Mouse (Mus musculus): ENCODE measurements around the gene Dis3l.

The Dis3l gene

DNA sequence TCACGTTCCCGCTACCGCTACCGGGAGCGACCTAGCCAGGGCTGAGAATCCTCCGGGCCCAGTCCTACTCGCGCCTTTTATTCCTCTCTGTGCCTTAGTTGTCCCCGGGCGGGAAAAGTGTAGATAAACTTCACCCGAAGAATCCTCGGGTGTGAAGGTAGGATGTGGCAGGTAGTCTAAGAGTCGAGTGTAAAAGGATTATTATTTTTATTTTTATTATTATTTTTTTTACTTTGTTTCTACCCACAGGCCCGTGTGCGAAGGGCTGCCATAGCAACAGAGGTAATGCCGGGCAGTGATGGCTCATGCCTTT, at the start of gene Dis3l:
Gene Dis3l (minus strand): TSS at position 35 of the 313 bp plus-strand sequence.
- no peak for DNase-seq (ENCODE audit: low spot score)

DNA sequence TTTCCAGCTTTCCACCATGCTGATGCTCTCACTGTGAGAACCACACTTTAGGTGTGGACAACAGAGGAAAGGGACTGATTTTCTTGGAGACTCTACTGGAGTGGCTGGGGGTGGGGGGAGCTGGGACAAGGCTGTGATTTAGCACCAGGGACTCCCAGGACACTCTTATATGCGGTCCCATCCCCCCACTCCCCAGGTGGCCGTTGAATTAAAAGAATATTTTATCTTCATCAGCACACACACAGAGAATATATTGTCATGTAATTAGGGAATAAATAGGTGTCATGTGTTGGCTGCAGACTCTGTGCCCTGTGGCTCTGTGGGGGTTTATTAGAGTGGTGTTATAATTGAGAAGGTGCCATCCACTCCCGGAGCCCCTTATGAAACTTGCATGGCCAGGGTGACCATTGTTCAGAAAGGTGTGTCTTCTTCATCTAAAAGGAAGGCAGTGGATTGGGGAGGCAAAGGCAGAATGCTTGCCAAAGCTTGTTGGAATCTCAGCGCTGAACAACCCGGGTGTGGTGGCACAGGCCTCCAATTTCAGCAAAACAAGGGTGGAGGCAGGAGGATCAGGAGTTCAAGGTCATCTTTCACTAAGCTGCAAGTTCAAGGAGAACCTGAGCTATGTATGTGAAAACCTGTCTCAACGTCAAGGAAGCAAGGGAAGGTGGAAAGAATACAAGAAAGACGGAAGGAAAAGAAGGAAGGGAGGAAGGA, 48.6 kb upstream of the Dis3l start:
- DNase-seq (ENCODE audit: low spot score): no peak

DNA sequence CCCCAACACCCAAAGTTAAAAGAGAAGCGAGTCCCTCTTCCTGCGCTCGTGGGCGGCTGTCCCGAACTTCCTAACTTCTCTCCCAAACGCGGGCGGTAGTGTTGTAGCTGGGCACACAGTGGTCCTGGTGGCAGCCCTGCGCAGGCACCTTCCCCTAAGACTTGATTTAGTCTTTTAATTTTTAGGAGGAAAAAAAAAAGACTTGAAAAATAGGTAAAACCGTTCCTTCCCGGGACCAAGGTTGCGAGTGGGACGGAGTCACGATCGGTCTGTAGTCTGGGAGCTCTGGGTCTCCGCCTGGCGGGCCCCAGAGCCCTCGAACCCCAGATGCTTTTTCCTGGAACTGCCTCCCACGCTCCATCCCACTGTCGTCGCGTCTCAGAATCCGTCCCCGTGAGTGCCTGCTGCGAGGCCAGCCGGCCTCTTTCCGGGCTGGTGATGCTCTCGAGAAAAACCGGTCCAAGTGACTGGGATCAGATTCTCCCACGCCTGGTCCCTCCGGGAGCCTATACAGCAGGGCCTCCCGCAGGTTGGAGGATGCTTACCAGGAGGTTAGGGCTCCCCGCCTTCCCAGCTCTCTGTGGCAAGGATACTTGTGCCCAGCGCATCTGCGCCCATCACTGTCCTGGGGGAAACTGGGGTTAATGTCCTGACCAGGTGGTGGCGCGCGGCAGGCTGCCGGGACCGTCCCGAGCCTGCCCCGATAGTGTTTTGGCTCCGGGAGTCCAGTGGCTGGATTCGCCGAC, 45.6 kb upstream of the Dis3l start:
- DNase-seq (ENCODE audit: low spot score): peak; percentile 37

DNA sequence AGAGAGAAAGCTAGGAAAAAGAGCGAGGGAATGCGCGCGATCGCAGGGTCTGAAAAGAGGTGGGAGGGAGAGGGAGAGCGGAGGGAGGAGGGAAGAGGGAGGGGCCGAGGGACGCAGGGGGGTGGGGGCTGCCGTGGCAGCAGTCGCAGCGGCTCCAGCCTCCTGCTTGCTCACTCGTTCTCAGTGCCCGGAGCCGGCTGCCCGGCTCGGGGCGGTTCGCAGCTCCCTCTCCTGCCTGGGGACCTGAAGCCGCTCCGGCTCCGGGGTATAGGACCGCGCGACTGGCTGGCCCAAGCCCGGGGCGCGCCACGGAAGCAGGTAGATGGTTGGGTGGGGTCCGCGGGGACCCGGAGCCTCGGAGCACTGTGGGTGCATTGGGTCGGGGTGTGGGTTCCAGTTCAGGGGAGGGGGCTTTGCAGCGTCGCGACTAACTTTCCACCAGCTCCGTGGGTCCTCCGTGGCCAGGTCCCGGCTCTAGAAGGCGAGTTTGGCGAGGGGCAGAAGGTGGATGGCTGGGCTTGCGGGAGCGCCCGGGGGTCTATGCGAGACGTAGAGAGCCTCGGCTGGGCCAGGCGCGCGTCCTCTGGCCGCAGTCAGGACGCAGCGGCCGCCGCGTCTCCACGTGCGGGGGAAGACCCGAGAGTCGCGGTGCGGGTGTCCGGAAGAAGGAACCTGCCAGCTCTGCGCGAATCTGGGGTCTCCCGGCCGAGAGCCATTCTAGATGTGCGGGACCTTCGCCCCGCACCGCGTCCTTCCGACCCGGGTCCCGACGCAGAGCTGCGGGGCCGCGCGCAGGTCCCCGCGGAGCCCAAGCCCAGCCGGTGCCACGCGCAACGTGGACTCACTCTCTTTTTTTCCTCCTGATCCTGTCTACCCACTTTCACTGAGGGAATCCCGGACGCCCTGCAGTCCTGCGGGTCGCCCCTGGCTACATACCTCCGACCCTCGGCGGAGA, 44.7 kb upstream of the Dis3l start, which contains the start of gene Megf11:
Gene Megf11 (plus strand): TSS at position 116 of the 955 bp plus-strand sequence.
- DNase-seq (ENCODE audit: low spot score): peak; percentile 70

DNA sequence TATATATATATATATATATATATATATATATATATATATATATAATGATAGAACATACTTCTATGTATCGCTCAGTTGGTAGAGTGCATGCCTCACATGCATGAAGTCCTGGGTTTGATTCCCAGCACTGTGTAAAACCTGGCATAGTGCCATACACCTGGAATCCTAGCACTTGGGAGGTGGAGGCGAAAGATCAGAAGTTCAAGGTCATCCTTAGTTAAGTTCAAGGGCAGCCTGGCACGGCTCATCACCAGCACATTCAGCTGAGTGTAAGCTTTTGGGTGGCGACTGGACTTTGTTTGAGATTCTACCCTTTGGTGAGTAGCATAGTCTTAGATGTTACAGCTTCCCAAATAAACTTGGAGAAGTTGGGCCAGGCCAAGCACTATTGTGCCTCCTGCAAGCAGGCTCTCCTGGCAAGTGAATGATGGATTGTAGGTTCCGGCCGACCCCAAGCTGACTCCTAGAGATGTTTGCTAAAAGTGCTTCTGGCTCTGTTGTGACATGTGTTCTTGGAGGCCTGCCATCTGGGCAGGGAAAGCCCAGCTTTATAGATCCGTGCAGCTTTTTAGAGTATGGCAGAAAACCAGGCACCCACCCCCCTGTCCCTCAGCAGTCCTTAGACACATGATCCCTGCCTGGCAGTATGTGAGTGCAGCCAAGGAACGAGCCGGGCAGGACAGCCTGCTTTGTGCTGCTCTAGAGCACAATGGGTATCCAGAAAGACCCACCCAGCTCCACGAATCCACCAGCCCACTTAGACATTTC, 42.1 kb upstream of the Dis3l start:
- DNase-seq (ENCODE audit: low spot score): no peak

DNA sequence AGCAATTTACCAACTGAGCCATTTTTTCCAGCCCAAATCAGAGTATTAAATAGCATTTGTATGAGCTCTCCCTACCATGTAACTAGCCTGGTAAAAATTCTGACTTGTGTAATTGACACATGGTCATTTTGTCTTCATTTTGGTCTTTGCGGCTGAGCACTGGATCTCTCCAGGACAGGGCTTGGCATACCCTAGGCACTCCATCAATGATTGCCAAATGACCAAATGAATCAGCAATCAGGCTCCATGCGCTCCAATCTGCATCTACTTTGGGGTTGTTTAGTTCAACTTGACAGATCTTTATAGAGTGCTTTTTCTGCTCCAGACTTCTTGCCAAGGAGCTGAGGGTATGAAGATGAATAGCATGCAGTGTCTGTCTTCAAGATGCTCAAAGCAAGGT, 35.3 kb upstream of the Dis3l start:
- no peak for DNase-seq (ENCODE audit: low spot score)

DNA sequence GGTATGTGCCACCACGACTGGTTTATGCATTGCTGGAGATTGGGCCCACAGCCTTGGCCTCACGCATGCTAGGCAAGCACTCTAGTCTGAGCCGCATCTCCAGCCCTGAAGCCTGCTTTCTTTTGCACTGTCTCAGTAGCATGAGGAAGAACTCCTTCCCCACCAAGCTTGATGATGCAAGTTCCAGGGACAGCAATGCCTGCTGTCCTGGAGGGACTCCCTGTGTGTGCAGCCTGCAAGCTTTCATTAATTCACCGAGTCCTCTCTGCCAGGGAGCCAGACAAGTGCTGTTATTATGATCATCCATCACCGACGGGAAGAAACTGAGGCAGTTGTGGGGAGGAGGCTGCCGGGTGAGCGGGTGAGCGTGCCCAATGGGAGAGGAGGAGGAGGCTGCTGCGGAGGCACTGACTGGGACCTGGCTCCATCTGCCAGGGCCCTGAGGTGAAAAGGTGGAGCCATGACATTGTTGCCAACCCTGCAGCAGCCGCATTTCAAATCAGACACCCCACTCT, 30.3 kb upstream of the Dis3l start:
- DNase-seq (ENCODE audit: low spot score): no peak

DNA sequence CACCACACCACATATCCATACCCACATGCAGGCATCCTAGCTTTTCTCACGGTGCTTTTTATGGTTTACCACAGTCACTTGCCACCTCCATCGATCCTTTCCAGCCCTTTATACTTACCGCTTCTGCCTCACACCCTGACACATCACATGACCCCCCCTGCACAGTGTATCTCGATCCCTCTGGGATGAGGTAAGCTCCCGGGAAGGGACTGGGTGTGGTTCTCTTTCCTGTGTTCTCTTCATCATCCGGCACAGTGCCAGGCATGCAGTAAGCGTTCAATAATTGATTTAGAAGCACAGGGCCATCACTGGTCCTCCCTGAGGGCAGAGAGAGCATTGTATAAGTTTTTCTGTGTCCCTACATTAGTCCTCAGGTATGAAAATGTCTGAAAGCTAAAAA, 28.8 kb upstream of the Dis3l start:
- DNase-seq (ENCODE audit: low spot score): no peak

DNA sequence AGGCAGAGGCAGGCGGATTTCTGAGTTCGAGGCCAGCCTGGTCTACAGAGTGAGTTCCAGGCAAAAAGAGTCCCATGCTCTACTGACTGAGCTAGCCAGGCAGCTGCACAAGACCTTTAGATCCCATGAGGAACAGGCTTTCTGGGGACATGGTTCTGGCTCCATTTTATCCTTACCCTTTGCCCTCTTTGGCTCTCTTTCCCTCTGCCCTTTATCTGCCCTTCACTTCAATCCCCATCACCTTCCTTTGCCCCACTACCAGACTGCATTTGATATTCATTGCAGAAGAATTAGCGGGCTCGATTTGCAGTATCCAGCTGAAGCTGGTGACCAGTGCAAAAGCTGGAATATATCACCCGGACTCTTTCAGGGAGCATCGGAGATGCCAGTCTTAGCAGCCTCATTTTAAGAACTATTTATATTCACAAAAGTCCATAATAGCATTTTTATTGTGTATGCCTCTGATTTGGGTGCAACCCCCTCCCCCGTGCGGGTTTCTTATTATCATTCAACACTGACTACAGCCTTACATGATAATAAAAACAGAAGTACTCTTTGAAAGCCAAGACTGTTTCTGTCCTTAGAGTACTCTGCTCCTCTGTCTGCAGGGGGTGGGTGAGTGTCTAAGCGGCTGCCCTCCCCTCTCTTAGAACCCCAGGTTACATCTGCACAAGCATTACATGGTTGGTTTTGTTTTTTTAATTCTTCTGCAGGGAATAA, 20.3 kb upstream of the Dis3l start:
- no peak for DNase-seq (ENCODE audit: low spot score)

DNA sequence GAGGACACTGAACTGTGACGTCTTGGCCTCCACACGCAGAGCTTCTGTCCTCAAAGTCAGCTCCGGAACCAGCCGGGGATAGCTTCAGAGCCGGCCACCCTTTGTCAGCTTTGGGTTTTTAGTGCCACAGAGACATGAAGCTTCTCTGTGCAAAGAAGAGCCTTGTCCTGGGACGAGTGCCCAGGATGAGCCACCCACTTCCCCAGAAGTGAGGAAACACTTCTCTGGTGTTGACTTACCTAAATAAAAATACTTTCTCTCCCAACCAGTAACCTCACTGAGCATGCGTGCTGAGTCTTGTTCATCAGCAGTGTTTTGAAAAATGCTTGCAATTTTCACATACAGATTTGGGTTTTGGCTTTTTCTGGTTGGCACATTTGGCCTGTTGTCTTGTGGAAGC, 14.5 kb upstream of the Dis3l start:
- DNase-seq (ENCODE audit: low spot score): no peak

DNA sequence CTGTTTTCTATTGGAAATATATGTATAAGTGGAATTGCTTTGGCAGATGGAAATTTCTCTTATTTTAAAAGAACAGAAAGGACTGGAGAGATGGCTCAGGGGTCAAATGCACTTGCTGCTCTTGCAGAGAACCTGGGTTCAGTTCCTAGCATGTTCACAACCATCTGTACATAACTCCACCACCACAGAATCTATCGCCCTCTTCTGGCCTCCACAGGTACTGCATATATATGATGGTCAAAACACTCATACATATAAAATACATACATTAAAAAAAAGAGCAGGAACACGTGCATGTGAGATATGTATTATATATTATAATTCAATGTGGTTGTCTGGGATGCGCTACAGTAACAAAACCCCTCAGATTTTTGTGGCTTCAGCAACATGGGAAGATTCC, 10.1 kb upstream of the Dis3l start:
- peak; percentile 33 for DNase-seq (ENCODE audit: low spot score)

DNA sequence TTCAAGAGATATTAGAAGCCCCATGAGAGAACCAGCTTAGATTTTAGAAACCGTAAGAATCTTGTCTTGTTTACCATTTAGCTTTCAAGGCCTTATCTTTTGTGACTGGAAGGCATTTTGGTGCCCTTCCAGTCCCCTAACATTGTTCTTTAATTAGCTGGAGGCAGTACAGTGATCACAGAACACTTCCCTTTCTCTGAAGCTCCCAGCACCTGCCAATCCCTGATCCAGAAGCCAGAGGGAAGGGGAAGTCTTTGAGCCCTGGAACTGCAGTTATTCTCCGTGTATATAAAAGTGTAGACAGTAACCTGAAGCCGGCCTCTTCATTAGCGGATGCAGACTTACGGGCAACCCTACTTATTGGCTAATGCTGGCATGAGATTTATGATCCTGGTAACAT, 8.4 kb upstream of the Dis3l start:
- no peak for DNase-seq (ENCODE audit: low spot score)

DNA sequence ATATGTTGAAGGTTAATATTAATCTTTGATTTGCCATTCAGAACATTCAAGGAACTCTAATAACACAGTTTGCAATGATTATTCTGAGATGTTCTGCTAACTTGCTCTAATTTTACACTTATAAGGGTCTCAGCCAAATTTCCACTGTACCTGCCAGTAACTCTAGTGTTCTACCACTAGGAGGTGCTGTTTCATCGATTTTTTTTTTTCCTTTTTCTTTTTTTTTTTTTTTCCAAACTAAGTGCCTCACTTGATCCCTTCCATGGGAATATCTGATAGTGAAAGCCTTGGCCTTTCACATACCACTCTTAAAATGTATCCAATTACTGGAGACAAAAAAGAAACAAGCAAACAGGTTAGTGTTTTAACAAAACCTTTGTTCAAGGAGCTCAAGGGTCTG, 6.3 kb upstream of the Dis3l start:
- DNase-seq (ENCODE audit: low spot score): peak; percentile 75

DNA sequence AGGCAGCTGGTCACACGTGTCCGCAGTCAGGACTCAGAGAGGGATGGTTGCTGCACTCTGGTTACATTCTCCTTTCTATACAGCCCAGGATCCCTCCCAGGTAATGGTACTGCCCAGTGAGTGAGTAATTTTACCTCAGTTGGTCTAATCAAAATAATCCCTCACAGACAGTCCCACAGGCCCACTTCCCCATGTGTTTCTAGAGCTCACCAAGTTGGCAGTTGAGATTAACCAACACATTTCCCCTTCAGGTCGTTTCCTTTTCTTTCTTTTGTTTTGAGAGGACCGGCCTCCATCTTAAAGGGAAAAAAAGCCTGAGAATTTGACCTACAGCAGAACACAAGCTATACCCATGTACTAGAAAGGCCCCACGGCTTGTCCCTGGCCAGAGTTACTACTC, 4.8 kb upstream of the Dis3l start:
- no peak for DNase-seq (ENCODE audit: low spot score)

DNA sequence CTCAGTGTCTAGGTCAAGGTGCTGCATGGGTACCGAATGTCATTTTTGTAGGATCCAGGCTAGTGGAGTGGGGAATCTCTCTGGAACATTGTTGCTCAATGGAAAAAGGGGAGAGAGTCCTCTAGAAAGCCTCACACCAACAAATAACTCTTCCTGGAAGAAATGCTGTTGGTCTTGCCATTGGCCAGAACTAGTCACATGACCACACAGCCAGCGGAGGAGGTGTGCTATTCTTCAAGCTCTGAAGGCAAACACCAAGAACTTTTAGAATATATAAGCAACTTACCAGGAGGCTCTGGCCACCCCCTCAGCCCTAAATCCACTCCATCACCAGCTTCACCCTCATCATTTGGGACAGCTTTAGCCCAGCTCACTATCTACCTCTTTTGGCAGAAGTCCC, 2.6 kb upstream of the Dis3l start:
- DNase-seq (ENCODE audit: low spot score): no peak

DNA sequence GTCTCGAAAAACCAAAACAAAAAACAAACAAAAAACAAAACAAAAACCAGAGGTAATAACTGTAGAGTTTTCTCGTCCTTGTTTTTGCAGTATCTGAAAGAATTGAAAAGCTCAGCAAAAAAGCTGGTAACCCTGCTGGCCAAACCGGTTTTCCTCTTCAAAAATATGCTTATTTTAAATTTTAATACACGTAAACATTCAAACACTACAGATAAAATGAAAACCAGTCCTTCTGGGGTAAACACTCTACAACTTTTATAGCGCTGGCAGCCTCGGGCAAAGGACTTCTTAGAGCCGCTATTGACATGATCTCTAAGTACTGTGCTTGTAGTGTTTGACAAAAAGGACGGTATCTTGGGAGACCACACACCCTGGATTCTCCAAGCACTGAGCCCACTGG, 583 bp upstream of the Dis3l start:
- DNase-seq (ENCODE audit: low spot score): no peak

DNA sequence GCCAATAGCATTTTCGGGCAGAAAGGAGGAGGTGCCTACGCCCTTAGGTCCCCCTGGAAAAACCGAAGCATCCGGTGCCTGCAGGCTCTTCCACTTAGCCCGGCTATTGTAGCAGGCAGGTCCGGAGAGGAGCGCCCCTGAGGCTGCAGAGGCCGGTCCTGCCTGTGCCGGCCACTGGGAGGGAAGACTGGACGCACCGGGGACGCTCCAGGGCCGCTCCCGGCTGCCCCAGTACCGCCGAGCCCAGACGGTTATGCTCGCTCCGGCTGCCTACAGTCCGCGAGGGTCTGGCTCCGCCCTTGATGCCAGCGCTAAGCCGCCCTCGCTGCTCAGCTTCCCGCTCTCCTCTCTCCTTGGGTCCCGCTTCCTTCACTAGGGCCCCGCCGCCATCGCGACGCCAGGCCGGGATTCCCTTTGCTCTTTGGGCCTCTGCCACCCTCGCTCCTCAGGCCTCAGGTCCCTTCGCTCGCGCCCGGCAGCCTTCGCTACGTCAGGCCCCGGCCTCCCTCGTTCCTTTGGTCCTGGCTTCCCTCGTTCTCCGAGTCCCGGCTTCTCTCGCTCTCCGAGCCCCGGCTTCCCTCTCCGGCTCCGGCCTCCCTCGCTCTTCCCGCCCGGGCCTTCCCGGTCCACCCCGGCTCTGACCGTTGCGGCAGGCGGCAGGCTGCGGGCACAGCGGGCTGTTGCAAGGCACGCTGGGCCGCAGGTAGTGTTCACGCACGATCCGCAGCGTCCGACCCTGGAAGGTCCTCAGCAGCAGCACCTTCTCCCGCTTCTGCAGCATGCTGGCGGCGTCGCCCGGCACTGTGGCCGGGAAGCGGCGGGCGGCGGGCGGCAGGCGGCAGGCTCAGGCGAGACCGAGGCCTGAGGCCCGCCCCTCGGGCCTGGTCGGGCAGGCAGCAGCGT, 486 bp downstream of the Dis3l start:
- DNase-seq (ENCODE audit: low spot score): peak; percentile 81

DNA sequence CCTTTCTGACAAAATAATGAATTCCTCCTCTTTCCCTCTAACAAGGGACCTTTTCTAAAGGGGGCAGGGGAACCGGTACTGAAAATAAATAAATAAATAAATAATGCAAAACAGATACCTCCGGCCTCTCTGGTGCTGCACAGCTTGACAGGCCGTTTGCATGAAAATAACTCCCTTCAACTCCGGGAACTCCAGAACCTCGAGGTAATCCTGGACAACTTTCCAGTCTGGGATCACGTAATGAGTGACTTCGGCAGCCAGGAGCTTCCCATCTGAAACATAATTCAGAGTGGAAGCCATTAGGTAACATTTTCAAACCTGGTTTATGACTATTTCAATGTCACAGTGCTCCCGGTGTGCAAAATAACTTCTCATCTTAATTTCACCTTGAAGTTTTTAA, 1.7 kb downstream of the Dis3l start:
- peak; percentile 5 for DNase-seq (ENCODE audit: low spot score)

DNA sequence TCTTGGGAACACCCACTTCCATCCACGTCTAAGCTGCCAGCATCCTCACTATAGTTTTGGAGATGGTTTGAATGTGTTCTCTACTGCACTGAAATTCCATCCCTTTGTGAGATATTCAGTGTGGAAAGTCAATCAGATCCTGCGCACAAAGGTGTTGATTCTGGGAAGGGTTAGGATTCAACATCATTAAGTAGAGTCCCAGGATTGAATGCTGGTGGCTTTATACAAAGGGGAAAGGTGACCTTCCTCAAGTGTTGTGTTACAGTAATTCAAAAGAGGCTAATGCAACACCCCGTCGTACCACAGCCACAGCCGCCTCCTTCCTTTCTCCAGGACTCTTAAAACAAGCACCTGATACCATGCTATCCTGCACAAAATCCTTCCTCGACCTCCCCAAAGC, 5.3 kb downstream of the Dis3l start:
- no peak for DNase-seq (ENCODE audit: low spot score)

DNA sequence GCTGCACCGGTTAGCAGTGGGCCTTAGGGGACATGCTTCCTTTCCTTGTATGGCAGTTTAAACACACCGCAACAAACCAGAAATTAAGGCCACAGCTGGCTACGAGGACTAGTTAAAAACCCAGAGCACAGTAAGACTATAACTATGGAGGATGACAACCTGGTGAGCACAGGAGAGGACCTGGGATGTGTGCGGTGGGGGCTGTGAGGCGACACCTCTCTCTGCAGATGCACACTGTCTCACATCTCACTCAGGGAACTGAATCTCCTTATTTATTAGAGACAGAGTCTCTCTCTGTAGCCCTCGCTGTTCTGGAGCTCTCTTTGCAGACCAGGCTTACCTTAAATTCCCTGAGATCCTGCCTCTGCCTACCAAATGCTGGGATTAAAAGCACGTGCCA, 17.1 kb downstream of the Dis3l start:
- no peak for DNase-seq (ENCODE audit: low spot score)
